Mouse (Mus musculus) frontal cortex, postnatal 14 days (tissue): ENCODE measurements around the gene Olfr1346.
"Not testable (repeated sequence)": the region's sequence is repeated elsewhere in the genome, so short reads cannot be mapped to it uniquely, and the experiment has no call there.

ENCODE experiments used
- DNase-seq, 2 experiments: peaks; one replicate each; pipeline ENCODE4 v3.0.0; 2022; ENCODE audit warnings: low spot score in 2 of 2

Gene Olfr1346

GRCm38 (mm10) chr7:6466951-6467350 is at the start of gene Olfr1346:
Gene Olfr1346, plus strand, starts transcription at chr7:6467101.
- DNase-seq, result no peak

DNA sequence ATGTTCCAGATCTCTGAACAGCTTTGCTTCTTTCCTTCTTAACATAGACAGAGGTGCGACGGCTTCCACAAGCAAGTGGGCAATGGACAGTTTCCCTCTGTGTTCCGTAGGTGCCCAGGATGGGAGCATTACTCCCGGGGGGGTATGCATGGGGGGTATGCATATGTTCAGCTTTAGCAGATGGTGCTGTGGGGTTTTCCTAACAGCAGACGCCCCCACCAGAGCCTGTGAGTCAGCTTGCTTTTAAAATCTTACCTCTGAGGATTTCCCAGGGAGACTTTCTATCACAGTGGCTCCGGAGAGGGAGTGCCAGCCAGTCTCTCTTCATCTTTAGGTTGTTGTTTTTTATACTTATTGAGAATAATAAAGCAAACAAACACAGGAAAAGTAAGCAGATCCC is 47.0 kb upstream of the Olfr1346 start:
- DNase-seq, result no peak

GRCm38 (mm10) chr7:6429381-6429780 is 37.5 kb upstream of the Olfr1346 start:
- DNase-seq, result no peak

DNA sequence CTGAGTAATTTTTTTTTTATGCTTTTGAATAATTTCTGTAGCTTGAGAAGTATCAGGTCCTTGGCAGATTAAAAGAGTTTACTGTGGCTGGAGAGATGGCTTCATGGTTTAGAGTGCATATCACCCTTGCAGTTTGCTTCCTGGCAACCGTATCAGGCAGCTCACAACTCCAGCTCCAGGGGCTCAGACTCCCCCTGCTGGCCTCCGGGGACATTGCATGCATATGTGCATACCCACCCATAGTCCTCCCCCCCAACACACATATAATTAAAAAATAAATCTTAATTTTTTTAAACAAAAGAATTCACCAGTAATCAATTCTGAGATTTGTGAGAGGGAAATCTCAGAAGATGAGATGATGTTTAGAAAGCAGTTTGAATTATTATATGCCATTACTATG is 36.6 kb upstream of the Olfr1346 start:
- no peak for DNase-seq

- no peak for DNase-seq
These were observed 28.5 kb upstream of the Olfr1346 start, which contains the start of gene Olfr1344 for GRCm38 (mm10) chr7:6438388-6438787. Gene Olfr1344, plus strand, starts transcription at chr7:6438688.

- DNase-seq, result no peak
These were observed 25.7 kb upstream of the Olfr1346 start for GRCm38 (mm10) chr7:6441173-6441572.

DNA sequence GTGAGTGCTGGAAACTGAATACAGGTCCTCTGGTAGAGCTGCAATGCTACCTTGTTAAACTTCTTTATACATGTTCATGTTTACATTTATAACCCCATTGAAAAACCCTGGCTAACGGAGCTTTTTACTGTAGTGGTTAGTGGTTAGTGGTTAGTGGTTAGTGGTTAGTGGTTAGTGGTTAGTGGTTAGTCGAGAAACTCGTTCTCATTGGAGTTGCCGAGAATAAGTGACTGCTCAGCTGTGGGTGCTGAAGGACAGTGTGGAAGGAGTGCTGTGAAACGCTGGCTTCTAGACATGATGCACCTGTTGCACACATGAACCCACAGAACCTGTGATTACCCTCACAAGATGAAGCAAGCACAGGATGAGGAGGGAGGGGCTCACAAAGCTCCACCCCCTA is 19.1 kb upstream of the Olfr1346 start:
- DNase-seq, result no peak

GRCm38 (mm10) chr7:6455868-6456267 is 11.0 kb upstream of the Olfr1346 start, which contains the start of gene Olfr1336:
Gene Olfr1336, plus strand, starts transcription at chr7:6456168.
- DNase-seq, result no peak

DNA sequence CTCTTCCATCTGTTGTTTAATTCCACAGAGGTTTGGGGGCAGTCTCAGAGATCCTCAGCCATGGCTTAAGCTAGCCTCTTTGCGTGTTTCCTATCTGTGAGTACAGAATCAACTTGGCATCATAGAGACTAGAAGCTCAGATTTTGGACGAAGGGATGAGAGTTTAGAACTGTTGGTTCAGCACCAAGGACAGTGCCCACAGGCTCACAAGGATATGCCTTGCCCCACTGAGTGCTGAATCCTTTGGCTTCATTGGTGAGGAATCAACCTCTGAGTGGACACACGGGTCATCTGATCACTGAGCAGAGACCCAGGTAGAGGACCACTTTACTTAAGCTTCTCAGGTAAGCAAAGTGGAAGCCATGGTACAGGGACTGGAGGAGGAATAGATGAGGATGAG is 10.5 kb upstream of the Olfr1346 start:
- no peak for DNase-seq

DNA sequence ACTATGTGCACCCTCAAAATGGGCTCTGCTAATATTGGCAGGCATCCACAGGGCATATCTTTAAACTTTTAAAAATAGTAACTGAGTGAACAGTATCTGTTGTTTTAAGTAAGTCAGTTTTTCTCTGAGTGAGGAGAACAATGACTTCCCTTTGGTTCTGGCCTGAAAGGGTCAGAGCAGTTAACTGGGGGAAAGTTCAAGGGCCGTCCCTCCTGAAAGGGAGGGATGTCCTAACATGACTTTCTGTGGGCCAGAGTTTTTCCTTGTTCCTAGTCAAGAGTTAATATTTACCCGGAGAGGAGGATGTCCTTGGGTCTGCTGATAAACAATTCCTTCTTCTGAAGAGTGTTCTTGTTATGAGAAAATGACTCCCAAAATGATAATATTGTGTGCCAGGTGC is 10.7 kb downstream of the Olfr1346 start:
- not testable (repeated sequence) for DNase-seq

DNA sequence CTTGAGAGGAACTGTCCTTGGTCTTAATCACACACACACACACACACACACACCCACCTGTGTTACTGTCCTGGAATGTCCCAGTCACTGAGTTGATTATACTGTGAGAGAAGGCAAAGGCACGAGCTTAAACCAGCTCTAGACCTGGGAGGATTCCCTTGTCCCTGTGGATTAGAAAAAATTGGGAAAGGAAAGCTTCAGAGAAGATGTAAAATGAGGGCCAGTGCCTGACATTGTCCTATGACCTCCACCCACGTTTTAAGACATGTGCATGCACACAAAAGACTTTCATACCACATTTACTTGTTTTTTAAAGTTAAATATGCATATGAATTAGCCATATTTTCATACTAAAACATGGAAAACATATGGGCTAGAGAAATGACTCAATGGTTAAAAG is 19.9 kb downstream of the Olfr1346 start, which contains the start of gene Olfr5:
TSS of gene Olfr5 (minus strand) at position 101 of the 400 bp plus-strand sequence.
- no peak for DNase-seq

- DNase-seq, result no peak
These were observed 32.8 kb downstream of the Olfr1346 start, which contains the start of gene Olfr1347 for GRCm38 (mm10) chr7:6499655-6500054. Gene Olfr1347, minus strand, starts transcription at chr7:6499755.

DNA sequence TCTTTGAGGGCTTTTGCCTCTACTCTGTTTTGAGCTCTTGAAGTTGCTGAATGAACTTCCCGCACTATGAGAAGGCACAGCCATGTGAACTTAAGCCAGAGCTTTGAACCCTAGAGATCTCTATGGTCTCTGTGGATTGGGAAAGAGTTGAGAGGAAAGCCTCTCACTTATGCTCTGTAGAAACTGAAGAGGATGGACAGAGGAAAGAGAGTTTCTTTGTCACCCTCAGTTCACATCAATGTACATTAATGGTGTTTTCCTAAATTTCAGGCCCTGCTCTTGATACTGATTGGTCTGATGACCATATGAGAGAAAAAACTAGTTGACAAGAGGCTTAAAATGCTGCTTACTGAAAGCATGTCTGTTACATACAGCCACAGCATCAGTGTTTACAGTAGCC is 41.7 kb downstream of the Olfr1346 start, which contains the start of gene Olfr1348:
TSS of gene Olfr1348 (minus strand) at position 101 of the 400 bp plus-strand sequence.
- DNase-seq, result no peak

DNA sequence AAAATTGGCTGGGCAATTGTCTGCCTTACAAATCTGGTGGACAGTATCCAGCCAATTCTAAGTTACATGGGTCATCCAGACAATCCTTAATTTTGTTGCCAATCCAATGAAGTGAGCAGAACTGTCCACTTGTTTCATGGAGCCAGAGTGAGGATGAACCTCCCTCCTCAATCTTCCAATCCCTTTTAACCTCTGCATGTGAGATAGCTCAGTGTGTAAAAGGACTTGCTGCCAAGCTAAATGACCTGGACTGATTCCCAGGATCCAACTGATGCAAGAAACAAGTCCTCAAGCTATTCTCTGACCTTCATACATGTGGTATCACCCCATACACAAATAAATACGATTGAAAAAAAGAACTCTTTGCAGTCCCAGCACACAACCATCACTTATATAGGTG is 54.8 kb downstream of the Olfr1346 start:
- DNase-seq, result no peak

- DNase-seq, result no peak
These were observed 55.9 kb downstream of the Olfr1346 start, which contains the start of gene Olfr1349 for GRCm38 (mm10) chr7:6522850-6523249. Gene Olfr1349, minus strand, starts transcription at chr7:6522950.

- no peak for DNase-seq
These were observed 58.1 kb downstream of the Olfr1346 start for GRCm38 (mm10) chr7:6525001-6525400.

DNA sequence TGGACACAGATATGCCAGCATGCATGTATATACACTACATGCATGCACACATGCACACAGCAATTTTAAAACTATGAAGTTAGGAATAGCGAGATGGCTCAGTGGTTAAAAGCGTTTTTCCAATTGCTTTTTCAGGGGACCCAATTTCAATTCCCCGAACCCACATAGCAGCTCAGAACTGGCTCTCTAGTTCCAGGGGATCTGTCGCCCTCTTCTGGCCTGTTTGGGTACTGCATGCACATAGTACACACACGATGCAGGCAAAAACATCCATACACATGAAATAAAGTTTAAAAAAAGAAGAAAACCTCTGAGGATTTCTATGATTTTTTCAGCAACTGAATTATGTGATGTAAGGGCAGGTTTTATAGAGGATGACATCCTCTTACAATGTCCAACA is 59.2 kb downstream of the Olfr1346 start:
- DNase-seq, result no peak
